In genomic region chr8:3330662-3331061, GRCm38 (mm10) we compare ENCODE assay signal across 9 mouse cellular contexts. TPM values are rescaled to one million over a fixed set of nuclear protein-coding genes. Genes with fewer than 3 reads are reported as not detected.
A peak's percentile ranks its signal among the peaks of the same experiment; 100 is the strongest.
DNase-seq lines count a peak whose midpoint lies in the region; ATAC-seq and TF ChIP-seq lines count a peak whose summit lies in the region.
"Had no signal": no experiment of that assay in that cellular context is flagged by ENCODE, and none has a peak within 500 bp of the region (broad histone marks: within the 10 kb centered on the region; RNA-seq: fewer than 3 reads in every experiment).

No protein-coding gene starts in this region.

- TF ChIP-seq RAD21 in CH12.LX (IDR thresholded peaks at IDR 0.05; ENCODE audit: low read depth, low read length), result peak; percentile 75

- dilution Hi-C loops in CH12.LX (cut with MboI; ENCODE audit: extremely low pct_ligation_motif_present, extremely low pct_unique_long_range_greater_than_20kb, low sequenced_read_pairs), result no loop called here

- H3K9me3 ChIP-seq in kidney, embryonic 15.5 days (replicated peaks), result no peaks in the 10 kb centered on the region
- no peaks in the 10 kb centered on the region for H3K9me3 ChIP-seq in CH12.LX (replicated peaks; ENCODE audit: low read length)

- H3K4me1 ChIP-seq in kidney, embryonic 15.5 days, result no peaks in the 10 kb centered on the region
- H3K4me1 ChIP-seq in CH12.LX (ENCODE audit: control insufficient read depth in 1 of 2, insufficient read depth in 2 of 2), result peaks cover 6 to 19% of the 10 kb centered on the region in 2 experiments

- TF ChIP-seq CTCF in CH12.LX (conservative IDR thresholded peaks at IDR 0.05 in 1 of 2, IDR thresholded peaks at IDR 0.05 in 1 of 2; ENCODE audit: low read depth in 2 of 2, low read length in 2 of 2), result peak; percentile 69 to 77

- no peak for ATAC-seq in kidney, embryonic 15.5 days (replicated peaks; ENCODE audit: low FRiP score)
- ATAC-seq in megakaryocyte-erythroid progenitor cell, adult 5-6 weeks (replicated peaks; ENCODE audit: low FRiP score, low TSS enrichment, poor library complexity, severe bottlenecking), result peak; percentile 41; the same call in 1 of the 2 replicates

- TF ChIP-seq POLR2A in CH12.LX (IDR thresholded peaks at IDR 0.05; ENCODE audit: low read depth, low read length), result no peak

- H3K36me3 ChIP-seq in kidney, embryonic 15.5 days, result no peaks in the 10 kb centered on the region
- H3K36me3 ChIP-seq in CH12.LX (replicated peaks in 1 of 2; ENCODE audit: control insufficient read depth in 1 of 2, insufficient read depth in 1 of 2, low read length in 1 of 2), result no peaks in the 10 kb centered on the region

- no peak overlapping the region for H3K4me3 ChIP-seq in kidney, embryonic 15.5 days (replicated peaks)
- H3K4me3 ChIP-seq in CH12.LX (replicated peaks in 1 of 3; ENCODE audit: low read depth in 2 of 3, low read length in 2 of 3, poor library complexity in 1 of 3), result no peak overlapping the region

- no peak for TF ChIP-seq EP300 in CH12.LX (IDR thresholded peaks at IDR 0.05; ENCODE audit: low read length)

- H3K27ac ChIP-seq in kidney, embryonic 15.5 days, result no peak overlapping the region
- H3K27ac ChIP-seq in CH12.LX (ENCODE audit: insufficient read depth, low read depth), result no peak overlapping the region
- H3K27ac ChIP-seq: macrophage had no signal

- no peak overlapping the region for H3K4me2 ChIP-seq in kidney, embryonic 15.5 days
- H3K4me2 ChIP-seq in CH12.LX (ENCODE audit: insufficient read depth, low read depth, poor library complexity, severe bottlenecking), result no peak overlapping the region

- 49% methylated on average over 6 of the region's 6 CpGs for WGBS in kidney, embryonic 15.5 days

- peak; percentile 26 to 47 for DNase-seq in kidney, adult 8-10 months
- DNase-seq in CH12.LX (ENCODE audit: extremely low read depth), result peak; percentile 66
- DNase-seq in adrenal gland, postnatal 14 days, result peak; percentile 68
- DNase-seq in fibroblast of lung, adult 2 months (ENCODE audit: low read depth), result peak; percentile 35
- DNase-seq in kidney, postnatal 4 days, result peak; percentile 46 to 62
- no peak for DNase-seq in urinary bladder, adult 18-20 months (ENCODE audit: low spot score in 2 of 2)

- no peaks in the 10 kb centered on the region for H3K79me2 ChIP-seq in CH12.LX (replicated peaks; ENCODE audit: control insufficient read depth, extremely low read depth, insufficient read depth, poor library complexity, severe bottlenecking)

- H3K27me3 ChIP-seq in kidney, embryonic 15.5 days, result no peaks in the 10 kb centered on the region
- H3K27me3 ChIP-seq in CH12.LX (replicated peaks), result no peaks in the 10 kb centered on the region

- H3K9ac ChIP-seq in kidney, embryonic 15.5 days, result no peak overlapping the region
- no peak overlapping the region for H3K9ac ChIP-seq in CH12.LX (ENCODE audit: insufficient read depth, low read depth)

- in situ Hi-C loops in CH12.LX (cut with MboI; ENCODE audit: low pct_ligation_motif_present, low pct_unique_long_range_greater_than_20kb, low sequenced_read_pairs), result loop anchor here (10.0 kb wide), 1 partner anchor 146 kb away; no protein-coding TSS in a partner anchor

TF ChIP-seq in CH12.LX, 34 proteins besides CTCF, POLR2A, EP300 and RAD21:
- TF ChIP-seq ZNF384 (IDR thresholded peaks at IDR 0.05; ENCODE audit: low read depth, low read length) (peak; percentile 93), NRF1 (IDR thresholded peaks at IDR 0.05; ENCODE audit: low read depth, low read length) (no peak), MYC (IDR thresholded peaks at IDR 0.05; ENCODE audit: low read depth, low read length) (no peak), JUND (conservative IDR thresholded peaks at IDR 0.05; ENCODE audit: low read depth, low read length) (no peak), SIN3A (IDR thresholded peaks at IDR 0.05; ENCODE audit: low read length) (no peak), UBTF (IDR thresholded peaks at IDR 0.05; ENCODE audit: low read depth, low read length) (no peak), SMC3 (IDR thresholded peaks at IDR 0.05; ENCODE audit: low read depth, low read length) (peak; percentile 72), POLR2AphosphoS2 (IDR thresholded peaks at IDR 0.05; ENCODE audit: low read depth, low read length) (no peak), JUN (IDR thresholded peaks at IDR 0.05; ENCODE audit: insufficient read depth, low read depth, low read length) (no peak), ZMIZ1 (IDR thresholded peaks at IDR 0.05; ENCODE audit: low read depth, low read length) (no peak), MAFK (IDR thresholded peaks at IDR 0.05; ENCODE audit: insufficient replicate concordance, low read length) (no peak), MAZ (IDR thresholded peaks at IDR 0.05; ENCODE audit: low read depth, low read length) (no peak), E2F4 (IDR thresholded peaks at IDR 0.05; ENCODE audit: insufficient replicate concordance, low read depth, low read length) (no peak)

RNA-seq across cellular contexts. Expression of gene A430078G23Rik, which starts 22.6 kb away (rescaled TPM):
- 0.12 TPM in 1 of 2 replicates, not detected in the other for polyA plus RNA-seq in kidney, embryonic 15.5 days (2015; fragmentation: Nextera tagmentation; extraction: Ambion mirVana)
- not detected in 2 replicates for total RNA-seq in CH12.LX (2012; rRNA removed)
- total RNA-seq in CH12.LX (2014; rRNA removed), result not detected in 2 replicates
- not detected in 2 replicates for polyA plus RNA-seq in CH12.LX (2012; ENCODE audit: insufficient read length, low read depth)
- 1.9 and 11.6 TPM in 2 replicates for total RNA-seq in adrenal gland, postnatal 14 days (2021)
- total RNA-seq in megakaryocyte-erythroid progenitor cell, adult 5-6 weeks (2014; fragmentation: Nextera tagmentation), result 19.9 and 22.7 TPM in 2 replicates
- total RNA-seq in megakaryocyte-erythroid progenitor cell, adult 5-6 weeks (2017), result 11.6 and 12.4 TPM in 2 replicates

RNA-seq across cellular contexts. Expression of gene Insr, which starts 51.2 kb away (rescaled TPM):
- polyA plus RNA-seq in kidney, embryonic 15.5 days (2015; fragmentation: Nextera tagmentation; extraction: Ambion mirVana), result 35.5 and 36.5 TPM in 2 replicates
- total RNA-seq in CH12.LX (2012; rRNA removed) (1.6 and 2.1 TPM in 2 replicates), CH12.LX (2014; rRNA removed) (3.0 and 3.9 TPM in 2 replicates)
- 3.2 and 4.6 TPM in 2 replicates for polyA plus RNA-seq in CH12.LX (2012; ENCODE audit: insufficient read length, low read depth)
- total RNA-seq in adrenal gland, postnatal 14 days (2021), result 121 and 129 TPM in 2 replicates
- total RNA-seq in megakaryocyte-erythroid progenitor cell, adult 5-6 weeks (2014; fragmentation: Nextera tagmentation), result 14.1 and 24.9 TPM in 2 replicates
- 6.1 and 11.5 TPM in 2 replicates for total RNA-seq in megakaryocyte-erythroid progenitor cell, adult 5-6 weeks (2017)

Comparison
In these comparisons a context has a peak if more than half of its experiments do, and no peak if none do; other contexts are left out.
1. DNase-seq: peak in kidney, adult 8-10 months (2 of 2), CH12.LX (single experiment), adrenal gland, postnatal 14 days (single experiment), fibroblast of lung, adult 2 months (single experiment) and kidney, postnatal 4 days (2 of 2); none in urinary bladder, adult 18-20 months (0 of 2).